Mouse (Mus musculus): ENCODE measurements at regions not wholly inside any gene's neighbourhood (a gene's known extent, or its start where the extent isn't known, plus 50 kb on each side); places are given as distances from the start of the nearest gene placed in this dataset.

DNA sequence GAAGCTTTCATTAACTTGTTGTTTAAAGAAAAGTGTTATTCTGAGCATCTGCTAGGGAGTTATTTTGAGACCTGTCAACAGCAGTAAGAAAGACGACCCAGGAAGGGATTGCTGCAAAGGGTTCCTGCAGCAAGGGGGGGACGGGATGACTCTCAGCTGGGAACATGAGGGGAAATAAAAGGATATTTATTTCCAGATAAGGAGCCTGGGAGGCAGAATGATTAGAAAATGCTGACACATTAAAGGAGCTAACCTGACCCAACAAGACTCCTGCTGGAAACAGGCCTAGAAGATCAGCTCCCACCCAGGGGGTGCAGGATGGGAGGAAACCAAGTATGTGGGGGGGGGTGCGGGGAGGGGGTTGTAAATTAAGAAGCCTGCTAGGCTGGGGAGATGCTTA lies 240.0 kb downstream of the Cd83 start:
- no peak for ATAC-seq (ENCODE audit: insufficient number of reproducible peaks, low FRiP score, low TSS enrichment)

DNA sequence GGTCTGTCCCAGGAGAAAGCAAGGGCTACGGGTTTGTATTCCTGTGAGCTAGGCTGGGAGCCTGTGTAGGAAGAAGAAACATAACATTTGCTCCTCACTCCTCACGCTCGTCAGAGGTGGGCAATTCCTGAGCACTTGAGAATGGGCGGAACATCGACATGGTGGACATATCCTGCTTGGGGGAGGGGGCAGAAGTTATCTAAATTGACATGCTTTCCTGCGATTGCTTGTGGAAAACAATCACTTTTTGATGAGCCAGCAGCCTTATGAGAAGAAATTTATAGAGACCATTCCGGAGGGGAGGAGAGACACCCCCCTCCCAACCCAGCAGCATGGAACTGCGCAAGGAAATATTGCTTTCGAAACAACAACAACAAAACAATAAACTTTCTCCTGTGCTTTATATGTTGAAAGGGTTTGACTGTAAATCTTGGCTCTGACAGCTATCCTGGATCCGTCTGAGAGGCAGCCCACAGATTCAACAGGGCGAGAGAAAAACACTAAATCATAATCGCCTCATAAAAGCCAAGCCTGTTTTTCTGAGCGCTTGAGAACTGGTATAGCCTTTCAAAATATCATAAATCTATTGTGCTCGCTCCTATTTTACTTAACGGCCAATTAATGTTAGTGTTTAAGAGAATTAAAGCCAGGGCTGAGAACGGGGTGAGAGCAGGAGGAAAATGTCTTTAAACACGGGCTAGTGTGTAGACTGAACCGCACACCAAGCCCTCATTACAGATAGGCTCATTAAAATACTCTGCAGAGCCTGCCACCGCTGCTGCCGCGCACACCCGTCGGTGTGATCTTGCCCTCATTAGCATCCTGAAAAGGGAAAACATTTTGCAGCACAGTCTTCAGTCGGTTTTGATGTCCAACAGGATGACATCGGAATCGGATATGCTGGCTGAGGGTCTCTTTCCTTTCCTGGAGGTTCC lies 242.0 kb downstream of the Cd83 start:
- ATAC-seq (ENCODE audit: insufficient number of reproducible peaks, low FRiP score, low TSS enrichment): no peak

DNA sequence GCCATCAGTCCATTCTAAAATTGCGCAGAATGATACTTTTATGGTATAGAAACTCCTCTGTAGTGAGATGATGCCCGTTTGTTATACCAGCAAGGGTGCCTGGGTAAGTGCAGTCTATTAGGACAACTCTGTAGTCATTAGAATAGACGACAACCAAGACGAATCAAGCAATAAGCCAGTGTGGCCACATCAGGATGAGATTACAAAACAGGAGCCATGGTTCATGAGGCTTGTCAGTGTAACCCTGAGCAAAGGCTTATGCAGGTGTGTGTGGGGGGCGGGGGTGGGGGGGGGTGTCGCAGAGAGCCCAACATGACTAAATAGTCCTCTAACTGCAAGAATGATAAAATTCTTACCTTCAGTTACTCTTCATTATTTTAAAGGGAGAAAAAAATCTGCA lies 243.5 kb downstream of the Cd83 start:
- ATAC-seq (ENCODE audit: insufficient number of reproducible peaks, low FRiP score, low TSS enrichment): no peak

DNA sequence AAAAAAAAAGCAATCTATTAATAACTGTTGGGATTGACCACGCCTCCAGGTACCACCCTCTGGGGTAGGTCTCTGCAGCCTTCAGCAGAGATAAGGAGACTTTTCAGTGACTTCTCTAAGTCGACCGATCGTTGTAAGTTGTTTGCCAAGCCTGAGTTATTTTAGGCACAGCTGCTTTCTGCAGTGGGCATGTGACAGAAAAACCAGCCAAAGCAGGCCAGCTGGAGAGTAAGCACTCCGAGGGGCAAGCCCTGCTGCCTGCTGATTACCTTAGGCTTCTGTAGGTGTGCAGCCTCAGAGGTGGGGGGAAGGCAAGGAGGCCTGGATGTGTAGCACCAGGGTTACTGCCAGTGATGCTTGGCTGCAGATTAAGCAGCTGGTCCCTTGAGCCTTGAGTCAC lies 246.0 kb downstream of the Cd83 start:
- ATAC-seq (ENCODE audit: insufficient number of reproducible peaks, low FRiP score, low TSS enrichment): no peak

DNA sequence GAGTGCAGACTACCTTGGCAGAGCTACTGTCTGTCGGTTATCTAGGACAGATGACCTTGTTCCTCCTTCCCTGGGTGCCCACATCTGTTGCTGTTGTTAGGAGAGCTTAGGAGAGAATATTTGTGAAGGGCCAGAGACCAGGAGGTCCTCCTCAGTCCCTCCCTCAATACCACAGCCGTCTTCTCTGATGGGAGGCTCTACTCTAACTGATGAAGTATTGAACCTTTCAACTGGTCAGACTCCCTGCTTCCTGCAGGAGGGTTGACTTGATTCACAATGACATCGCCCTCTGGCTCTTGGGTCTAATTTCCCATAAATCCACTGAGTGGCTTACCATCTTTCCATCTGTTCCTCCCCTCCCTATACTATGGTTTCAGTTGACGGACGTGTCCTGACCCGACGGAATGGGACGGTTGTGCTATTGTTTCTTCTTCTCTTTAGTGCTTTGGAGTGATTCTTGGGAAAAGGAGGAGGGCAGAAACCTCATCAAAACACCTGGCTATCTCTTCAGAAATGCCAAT lies 253.3 kb downstream of the Cd83 start:
- ATAC-seq (ENCODE audit: insufficient number of reproducible peaks, low FRiP score, low TSS enrichment): no peak

DNA sequence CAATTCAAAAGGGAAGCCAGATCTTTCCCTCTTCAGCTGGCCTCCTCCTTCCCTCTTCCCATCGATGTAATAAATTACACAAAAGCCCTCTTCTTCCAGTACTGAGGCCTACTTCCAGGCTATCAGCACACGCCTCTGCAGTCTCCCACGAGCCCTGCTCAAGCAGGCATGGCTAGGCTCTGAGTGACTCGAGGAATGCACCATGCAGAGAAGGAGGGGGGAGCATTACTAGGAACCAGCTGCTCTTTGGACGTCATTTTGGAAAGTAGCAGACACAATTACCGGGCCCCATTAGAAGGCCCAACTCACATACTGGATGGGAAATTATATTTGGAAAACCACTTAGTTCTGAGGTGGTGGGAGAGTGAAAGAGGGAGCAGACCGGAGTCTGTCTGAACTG lies 253.7 kb downstream of the Cd83 start:
- no peak for ATAC-seq (ENCODE audit: insufficient number of reproducible peaks, low FRiP score, low TSS enrichment)

DNA sequence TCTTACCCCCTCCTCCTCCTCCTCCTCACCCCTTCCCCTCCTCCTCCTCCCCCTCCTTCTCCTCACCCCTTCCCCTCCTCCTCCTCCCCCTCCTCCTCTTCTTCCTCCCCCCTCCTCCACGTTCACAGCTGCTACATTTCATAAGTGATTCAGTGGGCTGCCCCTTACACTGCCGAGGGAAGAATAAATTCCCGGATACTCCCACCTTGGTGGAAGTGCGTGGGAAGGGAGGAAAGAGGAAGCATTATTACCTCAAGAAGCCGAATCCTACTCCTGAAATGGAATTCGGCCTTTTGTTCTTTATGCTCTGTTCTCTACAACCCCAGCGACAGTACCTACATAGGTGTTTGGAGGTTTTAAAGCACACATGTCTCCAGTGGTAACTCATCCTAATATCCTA lies 256.1 kb downstream of the Cd83 start:
- no peak for ATAC-seq (ENCODE audit: insufficient number of reproducible peaks, low FRiP score, low TSS enrichment)

DNA sequence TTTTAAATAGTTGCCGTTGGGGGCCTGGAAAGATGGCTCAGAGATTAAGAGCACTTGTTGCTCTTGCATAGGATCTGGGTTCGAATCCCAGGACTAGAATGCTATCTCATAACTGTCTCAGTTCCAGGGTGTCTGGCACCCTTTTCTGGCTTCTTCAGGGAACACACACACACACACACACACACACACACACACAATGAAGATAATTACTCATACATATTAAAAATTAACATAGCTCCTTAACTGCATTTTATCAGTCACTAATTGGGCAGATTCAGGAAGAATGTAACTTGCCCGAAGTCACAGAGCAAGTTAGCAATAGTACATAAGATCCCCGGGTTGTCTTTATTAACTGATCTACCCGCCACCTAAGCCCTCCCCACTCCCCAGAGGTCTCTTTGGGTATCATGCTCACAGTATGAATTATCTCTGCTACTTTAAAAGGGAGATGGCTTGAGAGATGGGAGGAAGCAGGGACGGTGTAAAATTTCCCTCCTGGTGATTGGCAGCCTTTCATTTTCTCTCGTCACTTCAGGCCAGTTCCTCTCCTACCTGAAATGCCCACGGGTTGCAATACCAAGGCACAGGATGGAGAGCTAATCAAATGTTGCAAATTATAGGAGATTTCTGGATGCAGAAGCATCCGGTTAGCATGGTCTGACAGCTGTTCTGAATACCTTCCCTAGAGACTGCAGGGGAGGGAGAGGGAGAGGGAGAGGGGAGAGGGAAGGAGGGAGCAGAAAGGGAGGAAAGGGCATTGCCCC lies 258.3 kb downstream of the Cd83 start:
- ATAC-seq (ENCODE audit: insufficient number of reproducible peaks, low FRiP score, low TSS enrichment): peak; percentile 47

DNA sequence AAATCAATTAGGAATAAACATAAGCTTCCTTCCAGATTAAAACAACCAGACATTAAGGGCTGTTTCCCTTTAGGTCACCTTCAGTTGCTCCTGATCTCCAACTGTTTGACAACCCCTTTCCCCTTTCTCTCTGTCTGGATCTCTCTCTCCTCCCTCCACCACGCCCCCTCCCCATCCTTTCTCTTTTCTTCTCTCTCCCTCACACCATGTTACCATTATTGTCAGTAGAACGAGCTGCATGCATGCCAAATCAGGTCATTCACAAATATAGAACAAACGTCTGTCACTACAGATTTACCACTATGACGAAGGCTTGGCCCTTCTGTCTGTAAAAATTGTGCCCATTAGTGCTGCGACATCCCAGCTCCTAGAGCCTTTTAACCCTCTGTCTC lies 258.9 kb downstream of the Cd83 start:
- peak; percentile 86 for ATAC-seq (ENCODE audit: insufficient number of reproducible peaks, low FRiP score, low TSS enrichment)

DNA sequence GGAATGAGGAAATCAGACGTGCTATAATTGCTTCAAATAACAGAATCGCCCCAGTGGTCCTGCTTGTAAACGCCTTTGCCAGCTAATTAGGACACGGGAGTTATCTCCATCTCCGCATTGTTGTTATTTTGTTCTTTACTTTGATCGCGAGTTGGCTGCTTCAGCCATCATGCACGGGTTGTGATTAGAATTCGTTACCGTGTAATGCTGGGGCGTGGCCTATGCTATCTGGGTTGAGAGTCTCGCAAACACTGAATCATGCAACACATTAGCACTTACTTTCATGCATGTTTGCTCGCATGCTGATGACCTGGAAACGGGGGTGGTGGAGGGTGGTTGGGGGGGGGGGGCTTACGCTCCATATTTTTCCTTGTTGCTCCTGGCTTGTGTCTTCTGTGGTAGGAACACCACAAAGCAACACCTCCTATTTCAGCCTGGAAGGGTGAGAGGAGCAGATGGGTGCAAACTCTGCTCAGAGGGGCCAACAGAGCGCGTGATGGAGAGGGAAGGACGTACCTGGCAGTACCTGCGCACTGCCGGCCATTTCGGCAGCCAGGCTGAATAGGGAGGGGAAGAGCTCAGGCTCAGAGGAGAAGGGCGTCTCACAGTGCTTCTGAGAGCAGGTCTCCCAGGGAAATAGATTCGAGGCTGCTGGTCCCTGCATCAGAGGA lies 260.1 kb downstream of the Cd83 start:
- ATAC-seq (ENCODE audit: insufficient number of reproducible peaks, low FRiP score, low TSS enrichment): no peak

DNA sequence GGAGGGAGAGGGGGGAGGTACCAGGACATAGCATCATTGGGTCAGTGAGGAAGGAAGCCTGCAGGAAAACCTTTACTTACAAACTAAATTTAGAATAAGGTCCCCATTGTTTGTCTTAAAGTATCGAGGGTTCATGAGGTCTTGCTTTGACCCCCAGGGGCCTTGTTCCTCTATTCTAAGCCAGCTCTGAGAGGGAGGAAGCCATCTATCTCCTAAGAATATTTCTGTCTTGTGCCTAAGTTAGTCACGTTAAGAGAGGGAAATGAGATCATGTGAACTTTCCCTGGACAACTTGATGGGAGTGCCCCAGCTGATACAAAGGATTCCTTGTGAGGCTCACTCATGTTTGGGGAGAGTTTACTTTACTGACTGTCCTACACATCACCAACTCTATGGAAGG lies 261.9 kb downstream of the Cd83 start:
- ATAC-seq (ENCODE audit: insufficient number of reproducible peaks, low FRiP score, low TSS enrichment): no peak

DNA sequence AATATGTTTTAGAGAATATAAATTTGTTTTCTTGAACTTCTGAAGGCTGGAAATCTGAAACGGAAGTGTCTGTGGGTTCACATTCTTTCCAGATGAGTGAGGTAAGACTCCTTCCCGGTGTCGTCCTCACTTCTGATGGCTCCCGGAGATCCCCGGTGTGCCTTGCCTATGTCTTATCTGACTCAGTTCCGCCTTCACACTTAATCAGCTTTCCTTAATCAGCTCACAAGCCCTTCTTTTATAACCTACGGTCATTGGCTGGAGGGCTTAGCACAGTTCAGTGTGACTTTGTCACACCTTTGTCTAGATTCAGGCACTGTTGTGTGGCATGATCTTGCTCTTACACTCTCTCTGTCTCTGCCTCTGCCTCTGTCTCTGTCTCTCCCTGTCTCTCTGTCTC lies 269.6 kb downstream of the Cd83 start:
- no peak for ATAC-seq (ENCODE audit: insufficient number of reproducible peaks, low FRiP score, low TSS enrichment)

DNA sequence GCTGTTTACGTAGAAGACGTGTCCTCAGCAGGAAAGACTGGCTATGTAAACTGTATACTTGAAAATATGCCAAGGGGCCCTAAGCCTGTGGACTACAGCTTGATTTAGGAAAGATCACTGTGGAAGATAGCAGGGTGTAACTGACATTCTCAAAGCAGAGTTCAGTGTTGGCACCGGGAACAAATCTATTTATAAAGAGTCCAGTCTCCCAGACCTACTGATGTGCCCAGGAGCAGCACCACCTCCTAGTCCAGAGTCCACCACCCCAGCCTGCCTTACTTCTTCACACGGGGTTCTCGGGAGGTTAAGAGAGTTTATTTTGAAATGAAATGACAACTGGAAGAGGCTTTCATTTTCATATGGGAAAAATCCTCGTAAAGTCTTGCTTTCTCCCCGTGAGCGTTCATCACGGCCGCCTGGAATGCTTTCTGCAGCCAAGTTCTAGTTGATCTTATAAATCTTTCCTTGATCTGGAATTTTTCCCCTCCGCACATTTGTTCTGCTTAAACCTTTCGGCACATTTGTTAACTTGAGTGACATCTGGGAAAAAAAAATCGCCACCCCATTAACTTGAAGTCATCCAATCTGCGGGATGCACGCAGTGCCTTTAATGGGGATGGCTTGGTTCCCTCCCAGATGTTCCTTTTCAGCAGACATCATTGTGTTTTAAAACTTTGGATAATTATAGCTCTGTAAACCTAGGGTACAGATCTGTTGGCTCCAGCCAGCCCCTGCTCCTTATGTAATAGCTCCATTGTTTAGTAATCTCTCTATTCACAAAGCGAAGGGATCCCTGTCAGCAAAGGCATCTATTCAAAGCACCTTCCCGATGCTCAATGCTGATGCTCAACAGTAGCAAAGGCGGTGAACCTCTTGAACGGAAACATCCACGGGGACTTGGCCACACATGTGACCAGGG lies 271.3 kb downstream of the Cd83 start:
- no peak; the same call in 1 of the 2 replicates for ATAC-seq (ENCODE audit: insufficient number of reproducible peaks, low FRiP score, low TSS enrichment)

DNA sequence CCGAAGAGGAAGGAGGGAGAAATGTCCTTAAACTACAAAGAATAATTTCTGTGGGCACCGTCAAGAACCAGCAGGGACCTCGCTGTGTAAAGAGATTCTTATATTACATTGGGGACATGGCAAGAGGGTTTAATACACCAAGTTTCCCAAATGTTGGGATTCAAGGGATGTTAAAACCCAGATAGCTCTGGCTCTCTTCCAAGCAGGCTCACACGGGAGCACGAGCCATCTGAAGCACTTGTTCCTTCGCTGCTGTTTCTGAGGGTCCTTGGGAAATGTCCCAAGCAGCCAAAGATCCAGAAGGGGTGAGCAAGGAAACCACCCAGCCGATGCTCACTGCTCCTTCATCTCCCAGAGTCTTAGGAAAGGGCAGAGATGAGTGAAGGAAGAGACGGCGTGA lies 272.1 kb downstream of the Cd83 start:
- ATAC-seq (ENCODE audit: insufficient number of reproducible peaks, low FRiP score, low TSS enrichment): no peak

DNA sequence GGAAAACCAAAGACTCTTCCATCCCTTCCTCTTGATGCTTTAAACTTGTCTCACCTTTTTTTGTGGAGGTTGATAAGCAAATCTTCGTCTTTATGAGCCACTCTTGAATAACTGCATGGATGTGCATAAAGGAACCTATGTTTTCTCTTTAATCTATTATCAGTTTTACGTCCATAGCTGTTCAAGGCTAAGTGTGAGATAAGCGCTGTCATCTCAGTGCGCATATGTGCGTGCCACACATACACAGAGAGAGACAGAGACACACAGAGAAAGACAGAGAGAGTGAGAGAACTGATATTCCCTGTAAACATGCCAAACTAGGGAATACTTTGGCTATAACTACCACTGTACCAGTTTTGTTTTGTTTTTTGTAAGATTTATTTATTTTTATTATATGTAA lies 273.0 kb downstream of the Cd83 start:
- ATAC-seq (ENCODE audit: insufficient number of reproducible peaks, low FRiP score, low TSS enrichment): no peak

DNA sequence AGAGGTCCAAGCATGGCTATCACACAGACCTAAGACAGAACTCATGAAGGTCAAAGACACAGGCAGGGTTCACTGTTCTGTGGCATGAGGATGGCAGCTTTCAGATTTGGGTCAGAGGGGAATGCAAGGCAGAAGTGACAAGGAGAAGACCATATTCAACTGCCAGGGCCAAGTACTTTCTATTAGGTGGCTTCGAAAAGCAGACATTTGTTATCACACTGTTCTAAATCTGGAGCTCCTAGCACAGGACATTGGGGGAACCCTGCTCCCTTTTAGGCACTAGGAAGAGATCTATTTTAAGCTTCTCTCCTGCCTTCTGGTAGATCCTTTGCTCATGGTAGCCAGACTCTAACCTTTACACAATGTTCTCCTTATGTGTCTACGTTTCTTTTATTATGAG lies 273.7 kb downstream of the Cd83 start:
- ATAC-seq (ENCODE audit: insufficient number of reproducible peaks, low FRiP score, low TSS enrichment): no peak

DNA sequence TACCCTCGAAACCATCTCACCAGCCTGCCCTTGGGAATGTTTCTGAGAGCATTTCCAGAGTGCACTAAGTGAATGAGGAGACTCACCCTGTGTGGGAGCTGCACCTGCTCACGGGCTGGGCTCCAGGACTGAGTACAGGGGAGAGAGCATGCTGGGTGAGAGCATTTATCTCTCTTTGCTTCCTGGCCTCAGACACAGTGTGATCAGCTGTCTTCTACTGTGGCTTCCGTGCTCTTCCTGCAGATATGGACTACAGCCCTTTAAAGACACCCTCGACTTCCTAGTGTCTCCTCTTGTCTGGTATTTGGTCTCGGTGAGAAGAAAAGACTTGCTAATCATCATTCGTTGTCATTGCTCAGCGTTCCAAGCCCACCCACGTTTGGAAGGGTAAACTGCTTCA lies 274.9 kb downstream of the Cd83 start:
- peak; percentile 51; the same call in 1 of the 2 replicates for ATAC-seq (ENCODE audit: insufficient number of reproducible peaks, low FRiP score, low TSS enrichment)

DNA sequence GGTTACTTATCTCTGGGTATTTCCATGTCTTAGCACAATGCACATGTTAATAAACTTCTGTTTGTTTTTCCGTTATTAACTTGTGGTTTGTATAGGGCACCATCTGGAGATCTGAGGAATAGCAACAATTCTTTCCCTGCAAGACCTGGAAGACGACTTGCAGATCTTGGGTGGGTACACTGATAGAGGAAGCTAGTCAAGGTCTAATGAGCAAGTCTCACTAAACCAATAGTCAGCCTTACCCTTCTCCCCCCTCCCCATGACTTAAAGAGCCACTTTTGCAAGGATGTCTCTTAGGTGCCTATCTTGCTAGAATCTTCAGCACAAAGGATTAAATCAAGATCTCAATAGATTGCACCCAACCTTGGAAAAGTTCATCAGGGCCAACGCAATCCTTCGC lies 276.7 kb downstream of the Cd83 start:
- no peak for ATAC-seq (ENCODE audit: insufficient number of reproducible peaks, low FRiP score, low TSS enrichment)

DNA sequence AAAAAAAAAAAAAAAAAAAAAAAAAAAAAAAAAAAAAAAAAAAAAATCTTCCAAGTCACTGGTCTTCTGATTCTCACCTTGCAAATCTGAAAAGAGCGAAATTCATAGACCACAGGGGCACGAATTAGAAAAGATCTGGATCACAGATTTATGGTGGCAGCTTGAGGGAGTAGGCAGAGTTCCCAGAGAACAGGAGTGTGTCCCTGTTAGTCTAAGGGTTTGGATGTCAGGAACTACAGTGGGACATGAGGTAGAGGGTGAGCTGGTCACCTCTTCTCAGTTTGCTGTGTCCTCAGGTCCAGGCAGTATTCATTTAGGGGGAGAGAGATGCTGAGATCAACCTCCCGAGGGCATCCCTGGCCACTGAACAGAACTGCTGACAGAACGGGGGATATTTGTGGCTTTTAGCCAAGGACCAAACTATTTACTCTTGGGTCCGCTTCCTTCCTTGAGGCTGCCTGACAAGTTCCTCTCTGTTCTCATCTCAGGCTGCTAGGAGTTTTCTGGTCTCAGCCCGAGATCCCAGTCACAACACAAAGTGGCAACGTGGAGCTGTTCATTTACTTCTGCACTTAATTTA lies 277.2 kb downstream of the Cd83 start:
- no peak for ATAC-seq (ENCODE audit: insufficient number of reproducible peaks, low FRiP score, low TSS enrichment)

DNA sequence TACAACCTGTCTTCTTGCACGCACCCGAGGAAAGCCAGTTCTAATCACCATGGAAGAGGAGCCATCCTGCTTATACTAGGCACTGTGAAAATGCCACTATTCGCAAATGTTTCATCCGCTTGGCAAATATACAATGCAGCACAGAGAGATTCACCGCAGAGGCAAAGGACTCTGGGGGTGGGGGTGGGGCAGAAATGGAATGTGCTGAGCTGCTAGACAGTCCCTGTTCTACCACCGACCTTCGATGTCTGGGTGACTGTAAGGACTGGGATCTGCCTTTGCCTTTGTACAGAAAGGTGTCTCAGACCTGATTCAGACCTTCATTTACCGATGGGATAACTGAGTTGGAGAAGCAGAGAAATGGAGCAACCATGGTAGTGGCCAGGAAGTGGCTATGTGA lies 278.7 kb downstream of the Cd83 start:
- ATAC-seq (ENCODE audit: insufficient number of reproducible peaks, low FRiP score, low TSS enrichment): no peak
